Mouse (Mus musculus): ENCODE measurements around the gene Slco6c1. TPM values are rescaled to one million over a fixed set of nuclear protein-coding genes. Genes with fewer than 3 reads are reported as not detected.
A peak's percentile ranks its signal among the peaks of the same experiment; 100 is the strongest.

The Slco6c1 gene
- polyA plus RNA-seq (2021) = not detected

GRCm38 (mm10) chr1:97128201-97128600, at the start of gene Slco6c1:
TSS of gene Slco6c1 (minus strand) at chr1:97128301.
- ATAC-seq (no peak), DNase-seq (ENCODE audit: low read depth, low spot score) (no peak)
- peaks cover 5% of the 10 kb centered on the region for H3K27me3 ChIP-seq
- POLR2A ChIA-PET = no interaction called here
- in situ Hi-C loops (cut with MboI; ENCODE audit: low pct_unique_long_range_greater_than_20kb) = no loop called here
- TF ChIP-seq CTCF (IDR thresholded peaks at IDR 0.05) = no peak
- CTCF ChIA-PET = no interaction called here

GRCm38 (mm10) chr1:97038982-97039381, 89.1 kb downstream of the Slco6c1 start:
- ChIA-PET CTCF (no interaction called here), POLR2A (no interaction called here)
- DNase-seq (ENCODE audit: low read depth, low spot score) (no peak), ATAC-seq (no peak)
- in situ Hi-C loops (cut with MboI; ENCODE audit: low pct_unique_long_range_greater_than_20kb) = loop anchor here (5.0 kb wide), 1 partner anchor 653 kb away; no protein-coding TSS in a partner anchor
- H3K27me3 ChIP-seq = no peaks in the 10 kb centered on the region
- no peak for TF ChIP-seq CTCF (IDR thresholded peaks at IDR 0.05)

GRCm38 (mm10) chr1:97038548-97038947, 89.6 kb downstream of the Slco6c1 start:
- no peak for DNase-seq (ENCODE audit: low read depth, low spot score)
- in situ Hi-C loops (cut with MboI; ENCODE audit: low pct_unique_long_range_greater_than_20kb) = loop anchor here (5.0 kb wide), 1 partner anchor 654 kb away; no protein-coding TSS in a partner anchor
- POLR2A ChIA-PET = no interaction called here
- no peak for ATAC-seq
- no peaks in the 10 kb centered on the region for H3K27me3 ChIP-seq
- CTCF ChIA-PET = interaction anchor here (0.9 kb wide), 1 partner anchor 651 kb away, joined by 4 read pairs; no protein-coding TSS in a partner anchor
- TF ChIP-seq CTCF (IDR thresholded peaks at IDR 0.05) = peak; percentile 55

- in situ Hi-C loops (cut with MboI; ENCODE audit: low pct_unique_long_range_greater_than_20kb) = loop anchor here (5.0 kb wide), 1 partner anchor 654 kb away; no protein-coding TSS in a partner anchor
- ChIA-PET CTCF (interaction anchor here (0.9 kb wide), 1 partner anchor 652 kb away, joined by 4 read pairs; no protein-coding TSS in a partner anchor), POLR2A (no interaction called here)
- ATAC-seq (no peak), DNase-seq (ENCODE audit: low read depth, low spot score) (no peak)
- no peak for TF ChIP-seq CTCF (IDR thresholded peaks at IDR 0.05)
- no peaks in the 10 kb centered on the region for H3K27me3 ChIP-seq
Observed at GRCm38 (mm10) chr1:97037955-97038354, 90.1 kb downstream of the Slco6c1 start.

GRCm38 (mm10) chr1:97021388-97021787, 106.7 kb downstream of the Slco6c1 start:
- CTCF ChIA-PET = no interaction called here

GRCm38 (mm10) chr1:97019404-97019803, 108.7 kb downstream of the Slco6c1 start:
- CTCF ChIA-PET = interaction anchor here (2.0 kb wide), 1 partner anchor 12 kb away, joined by 6 read pairs; no protein-coding TSS in a partner anchor
- ATAC-seq = no peak
- TF ChIP-seq CTCF (IDR thresholded peaks at IDR 0.05) = no peak
- no peaks in the 10 kb centered on the region for H3K27me3 ChIP-seq
- POLR2A ChIA-PET = no interaction called here
- in situ Hi-C loops (cut with MboI; ENCODE audit: low pct_unique_long_range_greater_than_20kb) = loop anchor here (5.0 kb wide), 1 partner anchor 172 kb away; no protein-coding TSS in a partner anchor
- no peak for DNase-seq (ENCODE audit: low read depth, low spot score)

More at GRCm38 (mm10) chr1:97021388-97021787, 106.7 kb downstream of the Slco6c1 start:
- H3K27me3 ChIP-seq = no peaks in the 10 kb centered on the region
- DNase-seq (ENCODE audit: low read depth, low spot score) (no peak), ATAC-seq (no peak)
- no peak for TF ChIP-seq CTCF (IDR thresholded peaks at IDR 0.05)
- POLR2A ChIA-PET = no interaction called here
- in situ Hi-C loops (cut with MboI; ENCODE audit: low pct_unique_long_range_greater_than_20kb) = no loop called here

GRCm38 (mm10) chr1:97018978-97019377, 109.1 kb downstream of the Slco6c1 start:
- peak; percentile 53 for TF ChIP-seq CTCF (IDR thresholded peaks at IDR 0.05)
- POLR2A ChIA-PET = no interaction called here
- CTCF ChIA-PET = interaction anchor here (2.0 kb wide), 1 partner anchor 12 kb away, joined by 6 read pairs; no protein-coding TSS in a partner anchor
- in situ Hi-C loops (cut with MboI; ENCODE audit: low pct_unique_long_range_greater_than_20kb) = loop anchor here (5.0 kb wide), 1 partner anchor 172 kb away; no protein-coding TSS in a partner anchor
- H3K27me3 ChIP-seq = no peaks in the 10 kb centered on the region
- no peak for DNase-seq (ENCODE audit: low read depth, low spot score)
- no peak for ATAC-seq

Measured in Patski (cell line).